Mouse (Mus musculus) lung, postnatal 0 days (tissue): ENCODE results near the gene Higd1c. TPM values are rescaled to one million over a fixed set of nuclear protein-coding genes. Genes with fewer than 3 reads are reported as not detected.
A peak's percentile ranks its signal among the peaks of the same experiment; 100 is the strongest.
"Not testable (repeated sequence)": the region's sequence is repeated elsewhere in the genome, so short reads cannot be mapped to it uniquely, and the experiment has no call there.

Experiments
- ATAC-seq: fragments of 200-750 bp; cut with Nextera tagmentation; 2 replicates; pipeline ENCODE4 v1.8.0; 2017; ENCODE audit warnings: moderate library complexity
- DNase-seq: peaks from one replicate; pipeline ENCODE4 v3.0.0-alpha.2; 2016; ENCODE audit warnings: low spot score
- H3K27ac ChIP-seq: fragments of 300-500 bp; sonication (generic); 2 replicates; pipeline ENCODE4 v1.5.1; 2014; ENCODE audit warnings: antibody characterized with exemption, mild to moderate bottlenecking, low read length, mixed read lengths
- H3K27me3 ChIP-seq: fragments of 300-500 bp; sonication (generic); replicated peaks from 2 replicates; pipeline ENCODE4 v1.6.1; 2014; ENCODE audit warnings: low read length, mixed read lengths; ENCODE audit not compliant: insufficient read depth
- H3K36me3 ChIP-seq: fragments of 300-500 bp; sonication (generic); 2 replicates; pipeline ENCODE4 v1.6.1; 2014; ENCODE audit warnings: low read length, mixed read lengths; ENCODE audit not compliant: insufficient read depth
- H3K4me1 ChIP-seq: fragments of 300-500 bp; sonication (generic); 2 replicates; pipeline ENCODE4 v1.6.1; 2014; ENCODE audit warnings: antibody characterized with exemption, low read depth, low read length, mixed read lengths; ENCODE audit not compliant: insufficient read depth
- H3K4me2 ChIP-seq: fragments of 300-500 bp; sonication (generic); replicated peaks from 2 replicates; pipeline ENCODE4 v1.6.1; 2014; ENCODE audit warnings: low read depth, mild to moderate bottlenecking, low read length, moderate library complexity, mixed read lengths
- H3K4me3 ChIP-seq: fragments of 300-500 bp; sonication (generic); 2 replicates; pipeline ENCODE4 v1.5.1; 2014; ENCODE audit warnings: low read depth, low read length
- H3K9ac ChIP-seq: fragments of 300-500 bp; sonication (generic); replicated peaks from 2 replicates; pipeline ENCODE4 v1.6.1; 2014; ENCODE audit warnings: low read depth, mild to moderate bottlenecking
- H3K9me3 ChIP-seq: fragments of 300-500 bp; sonication (generic); 2 replicates; pipeline ENCODE4 v1.6.1; 2016; ENCODE audit warnings: low read length, mixed read lengths
- CTCF ChIP-seq: IDR thresholded peaks from 2 replicates; pipeline ENCODE4 v1.5.1; 2016; ENCODE audit warnings: antibody characterized with exemption, mild to moderate bottlenecking
- EP300 ChIP-seq: IDR thresholded peaks from 2 replicates; pipeline ENCODE4 v1.6.1; 2016; ENCODE audit warnings: antibody characterized with exemption, mild to moderate bottlenecking, control low read depth
- WGBS: fragments of 180-500 bp; shearing (Covaris S2); extraction: QIAGEN DNeasy Blood & Tissue Kit; methylation state at CpG from one replicate; pipeline ENCODE4 v1.1.7; 2014; 5-methylcytosine and 5-hydroxymethylcytosine counted together
- polyA plus RNA-seq: library from polyadenylated mRNA; unstranded; fragments of >200 nt; fragmentation: Nextera tagmentation; extraction: Ambion mirVana; gene quantifications from 2 replicates; pipeline ENCODE4 v1.2.1, GENCODE M21; 2015

The Higd1c gene
- polyA plus RNA-seq, 1 experiment from 2014 or later, result not detected

- H3K4me3 ChIP-seq, result no peak overlapping the region
- DNase-seq, result no peak
- TF ChIP-seq CTCF, result no peak
- no peak for TF ChIP-seq EP300
- no peak overlapping the region for H3K9ac ChIP-seq
- no peaks in the 10 kb centered on the region for H3K9me3 ChIP-seq
- no peaks in the 10 kb centered on the region for H3K27me3 ChIP-seq
- H3K4me1 ChIP-seq, result peaks cover 10% of the 10 kb centered on the region; the same call in 1 of the 2 replicates
- H3K27ac ChIP-seq, result no peak overlapping the region
- no peak overlapping the region for H3K4me2 ChIP-seq
- ATAC-seq, result no peak
- H3K36me3 ChIP-seq, result no peaks in the 10 kb centered on the region
- WGBS, result 60% methylated on average over 9 of the region's 9 CpGs
These were observed 55.8 kb downstream of the Higd1c start for GRCm38 (mm10) chr15:100419901-100420745.

GRCm38 (mm10) chr15:100421059-100421757, 56.9 kb downstream of the Higd1c start:
- Histone ChIP-seq H3K9ac (no peak overlapping the region), H3K9me3 (no peaks in the 10 kb centered on the region), H3K4me1 (peaks cover 10% of the 10 kb centered on the region; the same call in 1 of the 2 replicates), H3K36me3 (no peaks in the 10 kb centered on the region), H3K27me3 (no peaks in the 10 kb centered on the region), H3K4me2 (peak overlapping the region; percentile 95), H3K27ac (no peak overlapping the region), H3K4me3 (no peak overlapping the region)
- 27% methylated on average over 8 of the region's 8 CpGs for WGBS
- ATAC-seq (no peak), DNase-seq (peak; percentile 32)
- TF ChIP-seq CTCF (no peak), EP300 (no peak)

GRCm38 (mm10) chr15:100421758-100422197, 57.4 kb downstream of the Higd1c start, which contains the start of gene Gm5475:
Gm5475 (plus strand) TSS chr15:100422147.
- not testable (repeated sequence) for ATAC-seq, H3K27me3 ChIP-seq, DNase-seq, H3K36me3 ChIP-seq, H3K9me3 ChIP-seq
- H3K9ac ChIP-seq, result peak within 1 kb of the TSS; percentile 78
- peaks cover 10% of the 10 kb centered on the region; the same call in 1 of the 2 replicates for H3K4me1 ChIP-seq
- WGBS, result 32% methylated on average over 3 of the region's 3 CpGs
- H3K4me3 ChIP-seq, result peak within 1 kb of the TSS; percentile 72
- peak within 1 kb of the TSS; percentile 62; the same call in 1 of the 2 replicates for H3K27ac ChIP-seq
- peak within 1 kb of the TSS; percentile 95 for H3K4me2 ChIP-seq

- WGBS, result under 1% methylated on average over 36 of the region's 44 CpGs
- H3K4me2 ChIP-seq, result peak overlapping the region; percentile 95
- no peaks in the 10 kb centered on the region for H3K9me3 ChIP-seq
- peak; percentile 19 for DNase-seq
- ATAC-seq, result peak; percentile 42
- no peak for TF ChIP-seq CTCF
- no peak for TF ChIP-seq EP300
- peak overlapping the region; percentile 72 for H3K4me3 ChIP-seq
- peak overlapping the region; percentile 78 for H3K9ac ChIP-seq
- peak overlapping the region; percentile 62; the same call in 1 of the 2 replicates for H3K27ac ChIP-seq
- H3K36me3 ChIP-seq, result no peaks in the 10 kb centered on the region
- peaks cover 10% of the 10 kb centered on the region; the same call in 1 of the 2 replicates for H3K4me1 ChIP-seq
- no peaks in the 10 kb centered on the region for H3K27me3 ChIP-seq
These were observed 58.1 kb downstream of the Higd1c start for GRCm38 (mm10) chr15:100422476-100422875.

- DNase-seq (peak; percentile 98), ATAC-seq (peak; percentile 98)
- TF ChIP-seq CTCF (no peak), EP300 (no peak; the same call in 1 of the 2 replicates)
These were observed 58.8 kb downstream of the Higd1c start for GRCm38 (mm10) chr15:100422899-100423860.

More at GRCm38 (mm10) chr15:100422899-100423860, 58.8 kb downstream of the Higd1c start:
- WGBS, result under 1% methylated on average over 52 of the region's 65 CpGs
- no peaks in the 10 kb centered on the region for H3K9me3 ChIP-seq
- peak overlapping the region; percentile 76 for H3K27ac ChIP-seq
- peaks cover 10% of the 10 kb centered on the region; the same call in 1 of the 2 replicates for H3K4me1 ChIP-seq
- no peaks in the 10 kb centered on the region for H3K27me3 ChIP-seq
- H3K36me3 ChIP-seq, result no peaks in the 10 kb centered on the region
- H3K4me2 ChIP-seq, result peak overlapping the region; percentile 95
- H3K4me3 ChIP-seq, result peak overlapping the region; percentile 72
- peak overlapping the region; percentile 78 for H3K9ac ChIP-seq
